Mouse (Mus musculus): ENCODE measurements at regions not wholly inside any gene's neighbourhood (a gene's known extent, or its start where the extent isn't known, plus 50 kb on each side); places are given as distances from the start of the nearest gene placed in this dataset.

DNA sequence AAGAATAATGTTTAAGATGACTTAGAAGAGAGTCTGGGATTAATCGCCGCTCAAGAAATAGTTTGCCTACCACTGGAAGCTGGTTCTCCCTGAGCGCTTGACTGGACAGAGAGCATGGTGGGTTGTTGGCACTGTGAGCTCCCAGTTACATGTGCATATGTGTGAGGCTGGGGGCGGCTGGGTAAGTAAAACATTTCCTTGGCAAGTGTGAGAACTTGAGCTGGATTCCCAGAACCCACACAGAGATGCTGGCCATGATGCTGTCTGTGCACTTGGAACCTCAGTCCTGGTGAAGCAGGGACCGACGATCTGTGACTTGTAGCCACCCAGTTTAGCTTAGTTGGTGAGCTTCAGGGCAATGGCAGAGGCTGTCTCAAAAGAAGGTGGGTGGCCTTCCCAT is 90.5 kb downstream of the Dact1 start:
- TF ChIP-seq POLR2A (IDR thresholded peaks at IDR 0.05; ENCODE audit: insufficient read depth, low read depth, low read length) (no peak), CTCF (IDR thresholded peaks at IDR 0.05) (no peak), EP300 (IDR thresholded peaks at IDR 0.05; ENCODE audit: insufficient read depth, low read depth, low read length) (no peak)
